22 mouse cellular contexts compared by ENCODE assay signal in the genomic region with DNA sequence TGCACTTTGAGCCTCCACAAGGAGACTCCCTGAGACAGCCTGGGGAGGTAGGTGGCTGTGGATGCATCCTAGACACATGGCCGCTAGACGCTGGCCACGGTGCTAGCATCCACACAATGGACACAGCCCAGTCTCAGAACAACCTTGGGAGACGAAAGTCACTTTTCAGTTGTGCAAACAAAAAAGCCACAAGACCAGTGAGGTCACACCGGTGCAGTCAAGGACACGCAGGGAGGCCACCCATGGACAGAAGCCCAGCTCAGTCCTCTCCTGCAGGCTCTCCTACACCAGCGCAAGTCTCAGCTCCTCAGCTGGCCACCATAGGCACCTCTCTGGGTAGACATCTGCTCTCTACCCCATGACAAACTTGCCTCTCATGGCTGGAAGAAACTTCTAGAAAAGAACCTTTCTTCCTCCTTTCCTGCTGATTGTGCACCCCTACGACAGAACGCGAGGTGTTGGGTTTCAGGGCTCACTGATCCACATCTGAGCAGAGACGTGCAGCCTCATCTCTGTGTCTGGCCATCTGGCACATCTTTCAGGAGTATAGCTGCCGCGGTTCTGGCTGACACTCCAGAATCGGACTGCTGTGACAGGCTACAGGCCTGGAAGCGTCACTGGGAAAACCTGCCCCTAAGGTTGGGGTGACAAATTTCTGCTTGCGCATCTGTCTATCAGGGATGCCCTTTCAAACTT. TPM values are rescaled to one million over a fixed set of nuclear protein-coding genes. Genes with fewer than 3 reads are reported as not detected.
DNase-seq lines count a peak whose midpoint lies in the region; ATAC-seq and TF ChIP-seq lines count a peak whose summit lies in the region.
"Had no signal": no experiment of that assay in that cellular context is flagged by ENCODE, and none has a peak within 500 bp of the region (broad histone marks: within the 10 kb centered on the region; RNA-seq: fewer than 3 reads in every experiment).

No protein-coding gene starts in this region.

- no peak overlapping the region for H3K4me2 ChIP-seq in kidney, postnatal 0 days (ENCODE audit: low read length)
- H3K4me2 ChIP-seq: heart, embryonic 11.5 days had no signal

- TF ChIP-seq CTCF in kidney, postnatal 0 days (IDR thresholded peaks at IDR 0.05; ENCODE audit: low read depth): no peak
- no peak for TF ChIP-seq CTCF in thymus, adult 2 months (IDR thresholded peaks at IDR 0.05; ENCODE audit: borderline replicate concordance, control insufficient read depth, extremely low read depth, insufficient read depth, low read length, poor library complexity)

- no peaks in the 10 kb centered on the region for H3K9me3 ChIP-seq in kidney, postnatal 0 days (replicated peaks; ENCODE audit: low read length)
- H3K9me3 ChIP-seq: limb, embryonic 10.5 days had no signal

- ATAC-seq in kidney, postnatal 0 days (replicated peaks; ENCODE audit: low FRiP score, low read depth): no peak; the same call in 1 of the 2 replicates
- ATAC-seq: forebrain, embryonic 16.5 days had no signal

- H3K36me3 ChIP-seq in kidney, postnatal 0 days (ENCODE audit: insufficient read depth, low read length): no peaks in the 10 kb centered on the region
- H3K36me3 ChIP-seq in thymus, adult 2 months (ENCODE audit: control insufficient read depth, insufficient read depth, low read length): no peaks in the 10 kb centered on the region
- H3K36me3 ChIP-seq: limb, embryonic 10.5 days had no signal

- no peak for TF ChIP-seq POLR2A in thymus, adult 2 months (IDR thresholded peaks at IDR 0.05; ENCODE audit: control insufficient read depth, extremely low read depth, insufficient read depth, low read length, poor library complexity)

- 43% methylated on average over 16 of the region's 16 CpGs for WGBS in kidney, postnatal 0 days
- 90% methylated on average over 16 of the region's 16 CpGs for WGBS in thymus, adult 2 months

- DNase-seq in adrenal gland, adult (ENCODE audit: inconsistent age in 2 of 2, low spot score in 1 of 2): peak; percentile 38 to 82
- DNase-seq in adrenal gland, postnatal 4 days (ENCODE audit: low spot score in 2 of 2): no peak
- DNase-seq in kidney, postnatal 0 days (ENCODE audit: low spot score): peak; percentile 59
- DNase-seq in kidney, postnatal 4 days: no peak
- peak; percentile 49 for DNase-seq in right cerebral cortex, adult 18-20 months
- no peak for DNase-seq in right cerebral cortex, postnatal 10 days (ENCODE audit: low spot score in 2 of 2)
- DNase-seq in embryo, embryonic 11 days: no peak
- DNase-seq in thymus, adult 2 months: no peak
- DNase-seq: cerebellum, adult 9-11 months; heart, postnatal 10 days; kidney, adult 8-10 months; layer of hippocampus, postnatal 36 days; lung, adult 18-20 months; lung, postnatal 14 days; right cerebral cortex, postnatal 14 days; spleen, adult 18-20 months; thymus, postnatal 36 days had no signal

- H3K9ac ChIP-seq in kidney, postnatal 0 days (ENCODE audit: low read depth, low read length): no peak overlapping the region

- H3K4me3 ChIP-seq in kidney, postnatal 0 days (replicated peaks; ENCODE audit: low read depth, low read length): no peak overlapping the region
- no peak overlapping the region for H3K4me3 ChIP-seq in thymus, adult 2 months (ENCODE audit: control insufficient read depth, insufficient read depth, low read length)
- H3K4me3 ChIP-seq: limb, embryonic 10.5 days; megakaryocyte, embryonic 14.5 days had no signal

- no peaks in the 10 kb centered on the region for H3K27me3 ChIP-seq in kidney, postnatal 0 days (ENCODE audit: insufficient read depth, low read length)
- no peaks in the 10 kb centered on the region for H3K27me3 ChIP-seq in thymus, adult 2 months (ENCODE audit: control insufficient read depth, insufficient read depth, low read length)
- H3K27me3 ChIP-seq: megakaryocyte, embryonic 14.5 days had no signal

- H3K27ac ChIP-seq in kidney, postnatal 0 days: no peak overlapping the region
- H3K27ac ChIP-seq in thymus, adult 2 months (ENCODE audit: control insufficient read depth, insufficient read depth, low read length): no peak overlapping the region
- H3K27ac ChIP-seq: limb, embryonic 10.5 days had no signal

- H3K4me1 ChIP-seq in kidney, postnatal 0 days (replicated peaks; ENCODE audit: insufficient read depth, low read length): no peaks in the 10 kb centered on the region
- H3K4me1 ChIP-seq in thymus, adult 2 months (replicated peaks; ENCODE audit: control insufficient read depth, insufficient read depth, low read length): no peaks in the 10 kb centered on the region
- H3K4me1 ChIP-seq: megakaryocyte, embryonic 14.5 days had no signal

RNA-seq across cellular contexts. Expression of a gene that starts 56.5 kb away (rescaled TPM):
- 10 to 100 TPM; 20.9 to 23.7 TPM for total RNA-seq in adrenal gland, postnatal 4 days (2021)
- 6.3 and 6.9 TPM in 2 replicates for polyA plus RNA-seq in kidney, postnatal 0 days (2015; fragmentation: Nextera tagmentation; extraction: Ambion mirVana)
- polyA plus RNA-seq in thymus, adult 2 months (2012; rRNA removed): 2.3 TPM in 2 replicates
- total RNA-seq: liver, adult 2 months had no signal

Comparison
In these comparisons a context has a peak if more than half of its experiments do, and no peak if none do; other contexts are left out.
1. DNase-seq: peak in adrenal gland, adult (2 of 2), kidney, postnatal 0 days (single experiment) and right cerebral cortex, adult 18-20 months (single experiment); none in adrenal gland, postnatal 4 days (0 of 2), kidney, postnatal 4 days (0 of 2), right cerebral cortex, postnatal 10 days (0 of 2), embryo, embryonic 11 days (single experiment) and thymus, adult 2 months (single experiment).